Mouse (Mus musculus) mature B cell (primary cell): ENCODE data around the gene Fbxo42.

Source experiments
- in situ Hi-C: fragments of 300-500 bp; cut with MboI; formaldehyde crosslinking; loops from 2 replicates; pipeline ENCODE4 v1.14.3; 2019

Fbxo42 gene

GRCm38 (mm10) chr4:141219583-141220213 lies 72.0 kb downstream of the Fbxo42 start:
- in situ Hi-C loops: no loop called here

- in situ Hi-C loops: no loop called here
Measured at GRCm38 (mm10) chr4:141221848-141222247, 74.1 kb downstream of the Fbxo42 start.

GRCm38 (mm10) chr4:141222752-141223151 lies 75.0 kb downstream of the Fbxo42 start:
- in situ Hi-C loops: no loop called here

- in situ Hi-C loops: no loop called here
Measured at GRCm38 (mm10) chr4:141228687-141229086, 81.0 kb downstream of the Fbxo42 start.

- in situ Hi-C loops: no loop called here
Measured at GRCm38 (mm10) chr4:141233196-141233595, 85.5 kb downstream of the Fbxo42 start.

- in situ Hi-C loops: no loop called here
Measured at GRCm38 (mm10) chr4:141235537-141236111, 87.9 kb downstream of the Fbxo42 start.

GRCm38 (mm10) chr4:141236856-141237255 lies 89.1 kb downstream of the Fbxo42 start:
- in situ Hi-C loops: no loop called here

- in situ Hi-C loops: no loop called here
Measured at GRCm38 (mm10) chr4:141238492-141239387, 91.0 kb downstream of the Fbxo42 start.

GRCm38 (mm10) chr4:141239388-141240125 lies 91.8 kb downstream of the Fbxo42 start, which contains the start of gene Arhgef19:
Gene Arhgef19 (plus strand): TSS chr4:141239499.
- in situ Hi-C loops: no loop called here

- in situ Hi-C loops: no loop called here
Measured at GRCm38 (mm10) chr4:141240617-141241016, 92.9 kb downstream of the Fbxo42 start.

- in situ Hi-C loops: no loop called here
Measured at GRCm38 (mm10) chr4:141241861-141242260, 94.1 kb downstream of the Fbxo42 start.

GRCm38 (mm10) chr4:141242651-141243241 lies 95.0 kb downstream of the Fbxo42 start:
- in situ Hi-C loops: no loop called here

- in situ Hi-C loops: no loop called here
Measured at GRCm38 (mm10) chr4:141243636-141244035, 95.9 kb downstream of the Fbxo42 start.

GRCm38 (mm10) chr4:141244401-141244800 lies 96.7 kb downstream of the Fbxo42 start:
- in situ Hi-C loops: no loop called here

- in situ Hi-C loops: no loop called here
Measured at GRCm38 (mm10) chr4:141244931-141245425, 97.3 kb downstream of the Fbxo42 start.

GRCm38 (mm10) chr4:141246089-141246997 lies 98.6 kb downstream of the Fbxo42 start:
- in situ Hi-C loops: no loop called here

- in situ Hi-C loops: no loop called here
Measured at GRCm38 (mm10) chr4:141246998-141247350, 99.3 kb downstream of the Fbxo42 start.

- in situ Hi-C loops: no loop called here
Measured at GRCm38 (mm10) chr4:141247776-141248613, 100.3 kb downstream of the Fbxo42 start.

- in situ Hi-C loops: no loop called here
Measured at GRCm38 (mm10) chr4:141248614-141248978, 100.9 kb downstream of the Fbxo42 start.

GRCm38 (mm10) chr4:141249383-141249782 lies 101.7 kb downstream of the Fbxo42 start:
- in situ Hi-C loops: no loop called here
